Mouse (Mus musculus) NIH3T3 (cell line): ENCODE measurements around the gene Camk1d.
A peak's percentile ranks its signal among the peaks of the same experiment; 100 is the strongest.

Experiments used
- DNase-seq: peaks from one replicate; pipeline ENCODE4 v3.0.0-alpha.2; 2012; ENCODE audit warnings: low read depth

Gene Camk1d

DNA sequence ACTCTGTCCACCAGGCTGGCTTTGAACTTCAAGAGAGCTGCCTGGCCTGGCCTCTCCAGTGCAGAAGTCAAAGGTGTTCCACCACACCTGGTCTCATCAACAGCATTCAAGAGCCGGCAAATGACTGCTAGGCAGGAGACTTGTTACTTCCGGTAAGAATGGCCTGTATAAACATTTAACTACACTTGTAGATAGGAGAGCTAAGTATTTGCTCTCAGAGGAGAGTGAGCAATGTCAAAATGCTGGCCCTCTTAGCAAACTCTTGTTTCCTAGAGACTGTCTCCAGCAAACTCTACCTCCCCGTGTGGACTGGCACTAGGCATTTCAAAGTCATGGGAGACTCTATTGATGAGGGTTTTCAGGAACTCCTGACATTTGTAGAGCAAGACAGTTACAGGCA lies 56.3 kb downstream of the Camk1d start:
- DNase-seq, result no peak

DNA sequence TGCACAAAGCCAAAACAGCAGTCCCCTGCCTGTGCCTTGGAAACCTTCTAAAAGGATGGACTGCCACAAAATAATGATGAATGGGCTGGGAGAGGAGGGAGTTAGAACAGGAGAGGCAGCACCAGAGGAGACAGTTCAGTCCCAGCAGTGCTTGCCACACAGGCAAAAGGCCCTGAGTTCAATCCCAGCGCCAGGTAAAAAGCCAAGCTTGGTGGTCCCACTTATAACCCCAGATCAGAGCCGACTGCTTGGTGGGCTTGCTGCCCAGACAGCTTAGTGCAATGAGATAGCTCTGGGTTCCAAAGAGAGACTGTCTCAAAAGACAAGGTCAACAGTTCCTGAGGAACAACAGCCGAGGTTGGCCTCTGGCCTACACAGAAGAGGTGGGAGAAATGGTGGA lies 58.0 kb downstream of the Camk1d start:
- no peak for DNase-seq

DNA sequence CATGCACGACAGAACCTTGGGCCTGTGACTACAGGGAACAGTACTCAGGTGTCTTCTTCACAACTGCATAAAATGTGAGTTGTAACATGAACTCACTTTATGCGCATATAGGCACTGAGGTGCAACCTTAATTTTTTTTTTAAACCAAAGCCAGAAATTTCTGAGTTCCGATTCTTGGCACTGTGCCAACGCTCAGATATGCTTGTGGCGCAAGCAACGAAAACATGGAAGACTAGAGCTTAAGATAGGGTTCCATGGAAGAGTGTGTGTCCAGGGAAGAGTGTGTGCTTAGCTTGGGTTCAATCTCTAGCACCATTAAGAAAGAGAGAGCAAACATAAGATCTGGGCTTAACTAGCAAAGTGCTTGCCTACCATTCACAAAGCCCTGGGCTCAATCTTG lies 62.2 kb downstream of the Camk1d start:
- peak; percentile 34 for DNase-seq

DNA sequence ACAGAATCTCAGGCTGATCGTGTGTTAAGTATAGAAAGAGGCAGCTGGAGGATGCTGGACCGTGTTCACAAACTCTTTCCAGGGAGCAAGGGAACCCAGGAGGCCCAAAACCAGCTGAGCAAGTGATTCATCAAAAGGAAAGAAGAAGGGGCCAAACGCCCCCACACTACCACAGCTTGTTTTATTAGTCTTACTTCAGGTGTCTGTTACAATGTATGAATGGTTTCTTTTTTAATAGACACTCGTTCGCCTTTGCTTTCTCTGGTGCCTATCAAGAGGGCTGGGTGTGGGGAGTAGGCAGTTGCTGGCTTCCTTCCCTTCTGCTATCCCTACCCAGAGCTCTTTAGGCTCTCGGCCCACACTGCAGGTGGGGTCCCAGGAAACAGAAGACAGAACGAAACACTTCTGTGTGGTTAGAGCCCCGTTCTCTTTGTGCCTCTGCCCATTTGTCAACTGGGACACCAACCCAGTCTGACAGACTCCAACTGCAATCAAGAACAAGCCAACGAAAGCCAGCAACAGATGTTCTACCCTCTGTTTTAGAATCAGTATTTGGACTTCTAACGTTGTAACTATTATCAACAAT lies 62.9 kb downstream of the Camk1d start:
- no peak for DNase-seq

DNA sequence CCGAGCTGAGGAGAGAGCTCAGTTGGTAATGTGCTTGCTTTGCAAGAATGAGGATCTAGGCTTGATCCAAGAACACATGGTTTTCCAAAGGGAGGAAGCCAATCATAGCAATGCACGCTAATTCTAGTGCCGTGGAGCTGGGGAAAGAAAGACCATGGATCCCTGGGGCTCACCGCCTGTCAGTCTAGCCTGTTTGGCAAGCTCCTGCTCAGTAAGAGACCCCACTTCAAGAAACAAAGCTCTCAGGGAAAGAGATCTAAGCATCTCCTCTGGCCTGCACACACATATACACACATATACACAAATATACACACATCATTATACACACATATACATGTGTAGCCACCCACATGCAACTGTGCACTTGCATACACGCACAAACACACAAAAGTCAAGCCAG lies 65.1 kb downstream of the Camk1d start:
- no peak for DNase-seq

DNA sequence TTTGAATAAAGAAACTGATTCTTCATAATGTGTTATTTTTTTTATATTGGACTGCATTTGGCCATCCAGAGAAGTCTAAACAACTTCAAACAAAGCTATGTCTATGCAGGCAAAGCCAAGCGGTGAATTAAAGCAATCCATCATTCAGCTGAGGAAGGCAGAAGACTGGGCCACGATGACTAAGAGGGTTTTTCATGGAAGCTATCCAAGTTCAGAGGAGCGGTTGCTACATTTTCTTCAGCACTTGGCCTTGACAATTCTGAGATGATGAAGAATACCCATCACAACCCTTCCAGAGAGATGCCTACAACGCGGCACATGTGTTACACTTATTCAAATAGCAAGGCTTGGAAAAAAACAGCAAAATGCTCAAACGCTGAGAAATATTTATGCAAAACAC lies 65.6 kb downstream of the Camk1d start:
- DNase-seq, result peak; percentile 95

DNA sequence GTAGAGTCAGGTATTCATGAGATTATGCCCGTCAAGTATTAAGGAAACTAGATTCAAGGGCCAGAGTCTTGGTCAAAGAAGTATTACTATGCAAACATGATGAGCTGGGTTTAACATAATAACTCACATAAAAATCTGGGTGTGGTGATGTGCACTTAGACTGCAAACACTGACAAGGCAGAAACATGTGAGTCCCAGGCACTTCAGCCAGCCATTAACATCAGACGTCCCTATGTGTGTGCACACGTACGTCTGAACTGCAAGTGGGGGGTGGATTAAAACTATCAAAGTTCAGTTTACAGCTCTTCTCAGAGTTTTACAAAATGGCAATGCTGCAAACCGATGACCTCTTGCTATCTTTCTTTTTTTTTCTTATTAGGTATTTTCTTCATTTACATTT lies 68.0 kb downstream of the Camk1d start:
- no peak for DNase-seq

DNA sequence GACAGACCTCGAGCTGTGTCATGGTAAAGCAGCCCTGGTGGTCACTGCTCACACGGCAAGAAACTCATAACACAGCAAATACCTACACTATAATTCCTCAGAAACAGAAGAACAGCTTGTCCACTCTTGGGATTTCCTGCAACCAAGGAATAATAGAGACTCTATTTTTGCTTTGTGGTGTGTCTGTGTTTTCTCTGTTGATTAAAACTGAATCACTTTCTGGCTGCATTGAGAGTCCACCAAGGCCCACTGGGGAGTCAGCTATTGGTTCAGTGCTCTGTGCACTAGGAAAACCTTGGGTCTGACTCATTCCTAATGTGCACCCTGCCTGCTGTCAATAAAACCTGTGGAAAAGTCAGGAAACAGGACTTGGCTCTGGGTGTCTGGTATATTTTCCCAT lies 68.7 kb downstream of the Camk1d start:
- DNase-seq, result peak; percentile 83

DNA sequence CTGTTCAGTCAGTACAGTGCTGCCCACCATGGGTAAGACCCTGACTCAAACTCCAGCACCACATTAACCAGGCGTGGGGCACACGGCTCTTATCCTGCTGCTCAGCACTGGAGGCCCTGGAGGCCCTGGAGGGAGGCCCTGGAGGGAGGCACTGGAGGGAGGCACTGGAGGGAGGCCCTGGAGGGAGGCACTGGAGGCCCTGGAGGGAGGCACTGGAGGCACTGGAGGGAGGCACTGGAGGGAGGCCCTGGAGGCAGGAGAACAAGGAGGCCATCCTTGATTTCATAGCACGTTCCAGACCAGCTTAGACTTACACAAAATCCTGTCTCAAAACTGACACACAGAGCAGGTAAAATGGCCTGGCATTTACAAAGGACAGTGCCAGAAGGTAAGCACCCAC lies 70.4 kb downstream of the Camk1d start:
- DNase-seq, result no peak

DNA sequence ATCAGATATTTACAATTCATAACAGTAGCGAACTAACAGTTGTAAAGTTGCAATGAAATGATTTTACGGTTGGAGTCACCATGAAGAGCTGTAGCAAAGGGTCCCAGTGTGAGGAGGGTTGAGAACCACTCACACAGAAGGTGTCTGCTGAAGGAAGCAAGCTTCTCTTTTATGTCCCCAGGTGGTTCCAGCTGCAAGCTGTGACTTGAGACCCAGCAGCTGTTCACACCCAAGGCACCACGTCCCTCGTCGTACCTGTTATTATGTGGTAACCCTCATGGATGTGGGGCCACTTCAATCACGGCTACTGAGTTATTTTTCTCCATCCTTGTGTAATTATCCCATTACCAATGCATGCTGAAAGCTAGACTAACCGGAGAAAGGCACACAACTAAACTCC lies 71.1 kb downstream of the Camk1d start:
- DNase-seq, result no peak

DNA sequence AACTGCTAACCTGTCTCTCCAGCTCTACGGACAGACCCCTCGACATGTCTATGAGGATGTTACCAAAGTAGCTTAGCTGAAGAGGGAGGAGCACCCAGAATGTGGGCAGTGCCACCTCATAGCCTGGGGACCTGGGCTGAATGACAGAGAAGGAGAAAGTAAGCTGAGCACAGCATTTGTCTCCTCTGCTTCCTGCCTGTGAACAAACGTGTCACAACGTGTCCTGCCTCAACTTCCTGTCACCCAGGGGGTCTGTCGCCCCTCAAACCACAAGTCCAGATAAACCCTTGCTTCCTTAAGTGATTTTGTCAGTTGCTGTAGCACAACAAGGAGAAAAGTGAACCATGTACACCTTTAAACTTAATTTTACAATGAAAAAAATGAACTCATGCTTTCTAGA lies 71.7 kb downstream of the Camk1d start:
- no peak for DNase-seq

DNA sequence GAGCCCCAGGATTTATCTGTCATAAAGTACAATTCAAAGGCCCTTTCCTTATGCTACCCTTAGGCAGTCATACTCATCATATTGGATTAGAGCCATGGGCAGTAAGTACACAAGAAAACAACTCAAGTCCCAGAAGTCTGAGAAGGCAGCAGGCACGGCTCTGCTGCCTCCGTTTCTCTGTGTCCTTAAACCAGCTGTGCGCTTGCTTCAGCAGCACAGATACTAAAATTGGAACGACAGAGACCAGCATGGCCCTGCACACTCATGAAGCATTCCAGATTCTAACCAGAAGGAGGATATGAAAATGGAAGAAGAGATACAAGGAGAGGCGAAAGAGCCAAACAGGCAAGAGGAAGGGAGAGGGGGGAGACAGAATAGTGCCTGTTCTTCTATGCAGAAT lies 72.6 kb downstream of the Camk1d start:
- DNase-seq, result no peak

DNA sequence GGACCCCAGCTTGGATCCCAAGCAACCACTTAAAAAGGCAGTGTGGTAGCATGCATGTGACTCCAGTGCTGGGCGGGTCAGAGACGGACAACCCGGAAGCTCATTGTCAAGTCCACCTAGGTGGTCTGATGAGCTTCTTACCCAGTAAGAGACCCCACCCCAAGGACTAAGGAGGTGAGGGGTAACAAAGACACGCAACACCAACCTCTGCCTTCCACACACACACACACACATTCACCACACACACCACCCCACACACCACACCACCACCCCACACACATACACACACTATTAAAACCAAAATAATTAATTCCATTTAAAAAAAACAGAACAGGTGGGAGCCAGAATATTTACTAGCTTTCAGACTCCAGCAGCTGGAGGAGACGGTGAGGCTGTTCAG lies 73.7 kb downstream of the Camk1d start:
- no peak for DNase-seq

DNA sequence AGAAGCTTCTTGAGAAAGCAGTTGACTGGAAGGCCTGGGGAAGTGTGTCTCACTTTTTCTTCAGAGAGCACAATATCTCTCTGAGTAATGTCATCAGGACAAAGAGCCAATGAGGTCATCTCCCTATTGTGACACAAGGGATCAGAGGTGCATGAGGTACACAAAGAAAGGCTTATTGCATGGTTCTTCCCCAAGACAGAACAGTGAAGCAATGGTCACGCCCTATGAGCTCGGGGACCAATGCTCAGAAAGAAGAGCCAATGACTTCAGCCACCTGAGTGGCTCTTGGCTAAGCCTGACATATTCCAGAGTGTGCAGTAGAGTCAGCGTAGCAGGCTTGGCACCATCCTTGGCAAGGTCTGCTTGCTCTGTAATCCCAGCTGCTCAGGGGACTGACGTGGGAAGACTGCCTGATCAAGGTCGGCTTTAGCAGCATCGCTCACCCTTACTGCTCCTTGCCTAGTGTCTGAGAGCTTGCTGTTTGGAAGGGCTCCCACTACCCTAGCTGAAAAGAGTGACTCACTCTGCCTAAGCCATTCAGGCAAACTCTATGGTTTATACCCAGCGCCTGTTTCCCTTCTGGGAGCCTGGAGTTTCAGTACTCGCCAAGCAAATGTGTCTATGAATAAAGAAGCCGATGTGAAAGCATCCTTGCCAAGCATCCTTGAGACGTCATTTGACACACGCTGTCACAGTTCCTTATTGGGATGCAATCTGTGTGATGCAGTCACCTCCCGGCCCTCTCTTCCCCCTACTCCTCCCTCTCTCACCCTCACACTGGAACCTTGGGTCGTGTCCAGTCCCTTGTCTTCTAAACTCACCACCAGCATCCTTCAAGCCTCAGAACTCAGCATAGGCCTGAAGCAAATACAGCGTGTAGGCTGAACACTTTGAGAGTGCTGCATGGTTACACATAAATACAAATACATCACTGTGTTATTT lies 77.2 kb downstream of the Camk1d start:
- DNase-seq, result peak; percentile 88

DNA sequence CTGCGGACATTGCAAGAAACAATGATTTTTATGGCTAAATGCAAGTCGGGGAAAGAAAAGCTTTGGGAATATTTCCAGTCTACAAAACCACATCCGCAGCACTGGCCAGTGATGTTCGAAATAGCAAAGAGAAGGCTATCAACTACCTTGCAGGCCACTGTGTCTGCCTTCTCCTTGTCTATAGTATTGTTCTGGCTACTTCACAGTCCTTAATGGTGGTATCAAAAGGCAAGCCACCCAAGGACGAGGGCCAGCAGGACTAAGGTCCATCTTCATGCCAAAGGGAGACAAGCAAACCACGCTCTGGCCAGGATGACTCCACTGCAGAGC lies 82.0 kb downstream of the Camk1d start:
- no peak for DNase-seq

DNA sequence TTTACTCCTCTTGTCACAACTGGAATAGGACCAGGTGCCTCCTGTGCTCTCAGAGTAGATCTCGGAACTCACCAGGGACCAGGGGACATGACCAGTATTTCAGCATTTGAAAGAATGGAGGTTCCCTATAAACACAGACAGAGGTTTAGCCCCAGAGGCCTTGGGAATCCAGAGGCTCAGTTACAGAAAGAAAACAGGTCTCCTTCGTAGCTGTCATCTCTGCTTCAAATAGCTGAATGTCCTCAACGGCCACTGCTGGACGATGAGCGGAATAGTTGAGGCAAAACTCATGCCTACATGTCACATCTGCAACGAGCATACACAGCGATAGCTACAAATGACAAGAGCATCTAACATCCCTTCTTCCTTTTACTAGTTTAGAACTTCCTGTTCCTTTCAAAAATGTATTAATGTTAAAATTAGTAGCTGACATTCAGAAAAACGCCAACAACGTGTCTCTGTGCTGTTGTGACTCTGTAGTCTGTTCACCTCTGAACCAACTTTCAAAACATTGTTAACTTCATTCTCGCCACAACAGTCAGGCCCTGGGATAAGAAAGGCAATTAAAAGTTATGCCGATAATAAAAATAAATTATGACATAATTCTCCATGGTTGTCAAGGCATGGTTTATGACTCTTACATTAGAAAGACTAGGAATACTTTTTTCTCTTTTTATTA lies 82.5 kb downstream of the Camk1d start:
- DNase-seq, result no peak

DNA sequence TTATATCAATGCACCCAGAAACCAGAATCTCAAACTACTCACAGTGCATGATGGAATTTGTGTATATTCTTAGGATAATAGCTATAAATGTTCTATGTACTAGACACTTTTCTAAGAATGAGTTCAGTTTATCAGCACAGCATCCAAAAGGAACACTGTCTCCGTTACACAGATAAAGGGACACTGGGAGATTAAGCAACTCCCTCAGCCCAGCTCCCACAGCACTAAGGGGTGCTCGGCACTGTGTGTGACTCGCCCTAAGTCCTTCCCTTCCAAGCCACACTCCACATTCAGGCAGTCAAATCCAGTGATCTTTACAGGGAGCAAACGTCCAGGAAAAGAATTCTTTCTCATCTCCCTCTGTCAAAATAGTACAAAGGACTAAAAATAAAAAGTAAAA lies 83.6 kb downstream of the Camk1d start:
- peak; percentile 52 for DNase-seq

DNA sequence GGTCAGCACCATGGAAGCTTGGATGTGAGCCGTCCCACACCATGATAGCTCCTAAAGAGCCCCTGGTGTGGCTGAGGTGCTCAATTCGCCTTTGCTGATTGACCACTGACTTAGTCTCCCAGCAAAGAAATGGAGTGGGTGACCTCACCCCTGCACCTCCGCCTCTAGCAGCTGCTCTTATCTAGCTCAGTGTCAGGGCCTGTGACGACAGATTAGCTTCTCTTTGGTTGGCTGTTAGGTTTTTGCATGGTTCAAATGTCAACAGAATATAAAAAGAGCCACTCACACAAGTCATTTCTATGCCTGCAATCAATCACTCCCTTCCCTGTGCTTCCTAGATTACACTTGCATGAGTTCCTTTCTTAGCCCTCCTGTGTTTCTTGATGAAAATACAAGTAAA lies 89.9 kb downstream of the Camk1d start:
- DNase-seq, result no peak

DNA sequence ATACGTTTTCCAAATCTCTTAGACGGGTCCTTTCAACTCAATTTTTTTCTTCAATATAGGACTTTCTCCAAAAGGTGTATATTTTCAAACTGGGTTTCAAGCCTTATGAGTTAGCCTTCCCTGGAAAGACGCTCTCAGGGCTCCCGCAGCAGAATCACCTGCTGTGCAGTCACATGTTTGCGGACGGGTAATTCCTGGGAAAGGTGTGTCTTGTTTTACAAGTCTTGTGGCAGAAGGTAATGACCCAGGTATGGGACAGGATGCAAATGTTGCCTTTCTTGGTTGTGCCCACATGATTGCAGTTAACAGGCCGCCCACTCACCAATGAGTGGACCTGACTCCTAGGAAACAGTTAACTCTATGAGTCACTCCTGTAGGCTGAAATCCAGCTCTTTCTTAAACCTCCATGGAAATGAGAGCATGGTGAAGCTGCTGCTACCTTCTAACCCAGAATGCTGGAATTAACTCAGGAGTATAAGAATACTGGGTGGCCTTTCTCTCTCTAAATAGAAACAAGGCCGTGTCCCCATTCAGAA lies 95.9 kb downstream of the Camk1d start:
- DNase-seq, result peak; percentile 83

DNA sequence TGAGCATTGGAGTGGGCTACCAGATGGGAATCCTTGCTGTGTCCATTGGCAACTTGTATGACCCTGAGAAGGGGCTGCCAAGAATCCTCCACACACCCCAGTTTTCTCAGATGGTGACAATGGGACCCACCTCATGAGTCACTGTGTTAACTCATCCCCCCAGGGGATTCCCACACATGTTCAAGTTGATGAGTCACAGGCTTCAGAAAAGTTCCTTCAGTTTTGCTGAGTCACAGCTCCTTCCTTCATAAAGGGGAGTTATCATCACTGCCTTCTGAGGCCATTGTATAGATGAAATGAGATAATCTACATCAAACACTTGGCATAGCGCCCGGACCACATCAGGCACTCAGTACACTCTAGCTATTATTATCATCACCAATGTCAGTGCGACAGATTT lies 99.4 kb downstream of the Camk1d start:
- peak; percentile 90 for DNase-seq

DNA sequence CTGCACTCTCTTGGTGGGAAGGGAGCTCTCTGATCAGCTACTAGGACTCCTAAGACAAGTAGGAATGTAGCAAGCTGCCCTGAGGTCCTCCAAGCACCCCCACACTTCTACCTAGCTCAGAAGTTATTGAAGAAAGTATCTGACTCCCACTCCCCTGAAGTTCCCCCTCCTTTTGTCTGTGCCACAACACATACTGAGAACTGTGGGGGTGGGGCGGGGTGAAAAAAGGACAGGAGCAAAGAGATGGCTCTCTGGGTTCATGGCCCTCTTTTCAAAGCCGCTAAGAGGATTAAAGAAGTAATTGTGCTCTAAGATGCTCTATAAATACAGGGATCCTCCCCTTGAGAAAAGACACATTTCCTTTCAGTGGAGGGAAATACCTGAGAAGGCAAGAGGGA lies 100.0 kb downstream of the Camk1d start:
- no peak for DNase-seq

DNA sequence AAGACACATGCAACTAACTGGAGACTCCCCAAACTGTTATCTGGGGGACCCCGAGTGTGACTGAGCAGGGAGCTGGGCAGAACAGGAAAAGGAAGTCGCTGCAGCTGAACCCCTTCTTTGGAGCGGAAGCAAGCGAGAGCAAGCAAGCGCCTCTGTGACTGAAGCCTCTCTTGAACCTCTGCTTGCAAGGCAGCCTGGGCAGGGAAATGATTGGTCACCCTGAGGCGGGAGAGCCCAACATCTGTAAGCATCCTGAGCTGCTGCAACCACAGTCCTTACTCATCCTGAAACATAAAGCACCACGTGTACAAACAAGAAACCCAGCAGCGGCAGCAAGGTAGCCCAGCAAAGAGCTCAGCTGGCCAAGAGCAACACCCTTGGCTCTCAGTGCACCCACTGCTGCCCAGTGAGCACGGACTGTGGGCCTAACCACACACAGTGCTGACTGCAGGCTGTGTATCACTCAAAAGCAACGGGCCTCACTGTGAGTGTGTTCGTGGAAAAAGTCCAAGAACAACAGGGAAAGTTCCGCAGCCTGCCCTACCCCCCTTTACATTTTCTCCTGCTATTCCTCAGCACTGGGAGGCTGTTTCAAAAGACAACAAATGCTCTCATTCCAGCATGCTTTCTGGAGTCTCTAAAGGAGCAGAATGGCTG lies 100.5 kb downstream of the Camk1d start:
- DNase-seq, result peak; percentile 96

DNA sequence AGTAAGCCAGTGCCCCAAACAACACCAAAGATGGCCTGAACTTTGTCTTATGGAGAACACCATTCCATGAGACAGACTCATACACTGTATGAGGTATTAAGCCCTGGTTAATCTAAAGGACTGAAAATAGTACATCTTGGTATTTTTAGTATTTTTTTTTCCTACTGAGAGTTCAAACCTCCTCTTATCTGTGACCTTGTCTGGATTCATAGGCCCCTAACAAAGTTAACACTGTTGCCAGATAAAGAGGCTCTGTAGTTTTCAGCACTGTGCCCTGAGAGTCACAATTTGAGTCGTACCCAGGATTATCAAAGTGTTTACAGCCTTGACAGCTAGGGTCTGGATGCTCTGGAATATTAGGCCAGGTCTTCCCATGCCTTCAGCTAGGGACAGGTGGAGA lies 102.7 kb downstream of the Camk1d start:
- DNase-seq, result no peak
